Mouse (Mus musculus) forebrain, embryonic 14.5 days (tissue): ENCODE results near the gene Aif1. TPM values are rescaled to one million over a fixed set of nuclear protein-coding genes. Genes with fewer than 3 reads are reported as not detected.

Experiments
- ATAC-seq: fragments of 200-750 bp; cut with Nextera tagmentation; 2 replicates; pipeline ENCODE4 v1.8.0; 2017; ENCODE audit warnings: mild to moderate bottlenecking, moderate library complexity
- DNase-seq: peaks from one replicate; pipeline ENCODE4 v3.0.0-alpha.2; 2015; ENCODE audit warnings: low spot score
- H3K27ac ChIP-seq: fragments of 300-500 bp; sonication (generic); 2 replicates; pipeline ENCODE4 v1.5.1; 2014; ENCODE audit warnings: low read depth, mild to moderate bottlenecking, control low read depth, low read length, moderate library complexity
- H3K27me3 ChIP-seq: fragments of 300-500 bp; sonication (generic); replicated peaks from 2 replicates; pipeline ENCODE4 v1.6.1; 2014; ENCODE audit warnings: low read length, control low read depth, mixed read lengths; ENCODE audit not compliant: control insufficient read depth, insufficient read depth
- H3K36me3 ChIP-seq: fragments of 300-500 bp; sonication (generic); 2 replicates; pipeline ENCODE4 v1.6.1; 2014; ENCODE audit warnings: low read length, control low read depth; ENCODE audit not compliant: control insufficient read depth, insufficient read depth
- H3K4me1 ChIP-seq: fragments of 300-500 bp; sonication (generic); 2 replicates; pipeline ENCODE4 v1.6.1; 2014; ENCODE audit warnings: antibody characterized with exemption, low read length, control low read depth; ENCODE audit not compliant: control insufficient read depth, insufficient read depth
- H3K4me2 ChIP-seq: fragments of 300-500 bp; sonication (generic); 2 replicates; pipeline ENCODE4 v1.6.1; 2014; ENCODE audit warnings: mild to moderate bottlenecking, control low read depth, low read length
- H3K4me3 ChIP-seq: fragments of 300-500 bp; sonication (generic); 2 replicates; pipeline ENCODE4 v1.5.1; 2014; ENCODE audit warnings: low read depth, low read length, control low read depth
- H3K9ac ChIP-seq: fragments of 300-500 bp; sonication (generic); 2 replicates; pipeline ENCODE4 v1.6.1; 2014; ENCODE audit warnings: mild to moderate bottlenecking, low read length, control low read depth, moderate library complexity
- H3K9me3 ChIP-seq: fragments of 300-500 bp; sonication (generic); replicated peaks from 2 replicates; pipeline ENCODE4 v1.6.1; 2016; ENCODE audit warnings: low read length, control low read depth, mixed read lengths; ENCODE audit not compliant: control insufficient read depth
- WGBS: fragments of 180-500 bp; shearing (Covaris S2); extraction: QIAGEN DNeasy Blood & Tissue Kit; methylation state at CpG from one replicate; pipeline ENCODE4 v1.1.7; 2014; 5-methylcytosine and 5-hydroxymethylcytosine counted together
- polyA plus RNA-seq: library from polyadenylated mRNA; unstranded; fragments of >200 nt; fragmentation: Nextera tagmentation; extraction: Ambion mirVana; gene quantifications from 2 replicates; pipeline ENCODE4 v1.2.1, GENCODE M21; 2014

Aif1 gene
- polyA plus RNA-seq, 1 experiment from 2014 or later = 7.3 TPM

DNA sequence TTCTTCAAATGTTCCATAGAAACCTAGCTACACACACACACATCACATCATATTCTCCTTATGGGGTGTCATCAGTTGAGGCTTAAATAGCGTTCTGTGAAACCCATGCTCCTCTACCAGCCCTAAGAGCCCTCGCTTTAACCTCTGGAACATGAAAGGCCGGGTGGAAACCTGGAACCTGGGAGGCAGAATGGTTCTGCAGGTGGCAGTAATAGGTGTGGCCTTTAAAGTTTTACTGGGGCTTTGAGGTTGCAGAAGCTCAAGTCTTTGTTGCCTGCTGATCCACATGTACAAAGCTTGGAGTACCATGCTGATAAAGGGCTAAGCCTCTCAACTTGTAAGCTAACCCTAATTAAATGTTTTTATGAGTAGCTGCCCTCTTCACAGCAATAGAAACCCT lies 28.5 kb downstream of the Aif1 start:
- no peak for DNase-seq
- no peak overlapping the region for H3K27ac ChIP-seq
- 57% methylated on average over 3 of the region's 3 CpGs for WGBS
- no peaks in the 10 kb centered on the region for H3K9me3 ChIP-seq
- no peak overlapping the region for H3K4me3 ChIP-seq
- H3K4me1 ChIP-seq = no peaks in the 10 kb centered on the region
- H3K36me3 ChIP-seq = peaks cover 100% of the 10 kb centered on the region
- H3K4me2 ChIP-seq = no peak overlapping the region
- no peak for ATAC-seq
- H3K27me3 ChIP-seq = no peaks in the 10 kb centered on the region
- H3K9ac ChIP-seq = no peak overlapping the region

GRCm38 (mm10) chr17:35146139-35146538 lies 29.7 kb downstream of the Aif1 start:
- H3K27me3 ChIP-seq = no peaks in the 10 kb centered on the region
- H3K9me3 ChIP-seq = no peaks in the 10 kb centered on the region
- 88% methylated on average over 5 of the region's 5 CpGs for WGBS
- H3K27ac ChIP-seq = no peak overlapping the region
- ATAC-seq (no peak), DNase-seq (no peak)
- no peak overlapping the region for H3K4me2 ChIP-seq
- H3K9ac ChIP-seq = no peak overlapping the region
- peaks cover 100% of the 10 kb centered on the region for H3K36me3 ChIP-seq
- no peak overlapping the region for H3K4me3 ChIP-seq
- no peaks in the 10 kb centered on the region for H3K4me1 ChIP-seq

DNA sequence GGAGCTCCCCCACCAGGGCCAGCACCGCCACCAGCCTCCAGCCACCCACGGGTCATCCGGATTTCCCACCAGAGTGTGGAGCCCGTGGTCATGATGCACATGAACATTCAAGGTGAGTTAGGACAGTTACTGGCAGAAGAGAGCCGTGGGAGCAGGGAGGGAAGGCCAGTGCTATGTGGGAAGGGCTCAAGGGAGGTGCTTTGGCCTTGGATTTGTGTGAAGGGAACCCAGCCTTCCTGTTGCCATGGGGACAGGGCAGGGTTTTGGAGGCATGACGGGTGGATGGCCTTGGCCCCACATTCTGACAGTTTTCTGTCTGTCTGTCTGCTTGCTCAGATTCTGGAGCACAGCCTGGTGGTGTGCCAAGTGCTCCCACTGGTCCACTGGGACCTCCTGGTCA lies 33.9 kb downstream of the Aif1 start:
- no peak for DNase-seq
- H3K4me2 ChIP-seq = no peak overlapping the region
- no peak overlapping the region for H3K27ac ChIP-seq
- H3K4me1 ChIP-seq = peaks cover 4% of the 10 kb centered on the region; the same call in 1 of the 2 replicates
- H3K36me3 ChIP-seq = peaks cover 89% of the 10 kb centered on the region
- WGBS = 92% methylated on average over 6 of the region's 6 CpGs
- no peaks in the 10 kb centered on the region for H3K9me3 ChIP-seq
- ATAC-seq = no peak
- H3K9ac ChIP-seq = no peak overlapping the region
- no peaks in the 10 kb centered on the region for H3K27me3 ChIP-seq
- no peak overlapping the region for H3K4me3 ChIP-seq

DNA sequence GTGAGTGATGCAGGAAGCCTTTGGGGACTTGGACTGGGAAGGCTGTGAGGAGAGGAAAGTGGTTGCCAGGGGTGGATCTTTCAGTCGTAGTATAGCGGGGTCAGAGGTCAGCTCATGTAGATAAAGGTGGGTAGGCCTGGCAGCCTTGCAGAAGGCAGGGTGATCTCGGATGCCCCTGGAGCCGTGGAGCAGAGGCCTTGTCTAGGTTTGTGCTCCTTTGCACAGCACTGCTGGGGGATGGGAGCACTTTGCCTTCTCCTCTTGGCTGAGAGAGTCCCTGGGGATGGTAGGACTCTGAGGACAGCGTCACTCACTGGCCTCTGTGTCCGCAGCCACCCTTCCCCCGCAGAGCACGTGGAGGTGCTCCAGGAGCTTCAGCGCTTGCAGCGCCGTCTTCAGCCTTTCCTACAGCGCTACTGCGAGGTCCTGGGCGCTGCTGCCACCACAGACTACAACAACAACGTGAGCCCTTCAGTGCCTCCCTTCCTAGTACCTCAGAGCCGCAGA lies 35.3 kb downstream of the Aif1 start:
- Histone ChIP-seq H3K36me3 (peaks cover 74% of the 10 kb centered on the region), H3K9ac (no peak overlapping the region), H3K27me3 (no peaks in the 10 kb centered on the region), H3K27ac (no peak overlapping the region), H3K9me3 (no peaks in the 10 kb centered on the region), H3K4me2 (no peak overlapping the region), H3K4me1 (peaks cover 9% of the 10 kb centered on the region), H3K4me3 (no peak overlapping the region)
- DNase-seq = no peak
- WGBS = 81% methylated on average over 16 of the region's 16 CpGs
- ATAC-seq = no peak

- peaks cover 62% of the 10 kb centered on the region for H3K36me3 ChIP-seq
- no peak for ATAC-seq
These were observed 36.6 kb downstream of the Aif1 start for GRCm38 (mm10) chr17:35139269-35139668.

GRCm38 (mm10) chr17:35135591-35136320 lies 40.1 kb downstream of the Aif1 start:
- peak; percentile 59 for ATAC-seq
- Histone ChIP-seq H3K36me3 (peaks cover 26% of the 10 kb centered on the region), H3K9me3 (no peaks in the 10 kb centered on the region), H3K27me3 (no peaks in the 10 kb centered on the region), H3K27ac (peak overlapping the region; percentile 89), H3K4me3 (peak overlapping the region; percentile 74), H3K4me1 (peaks cover 9% of the 10 kb centered on the region), H3K9ac (peak overlapping the region; percentile 91), H3K4me2 (peak overlapping the region; percentile 93)
- DNase-seq = no peak
- WGBS = under 1% methylated on average over 43 of the region's 43 CpGs

More at GRCm38 (mm10) chr17:35139269-35139668, 36.6 kb downstream of the Aif1 start:
- Histone ChIP-seq H3K9me3 (no peaks in the 10 kb centered on the region), H3K27me3 (no peaks in the 10 kb centered on the region), H3K4me1 (peaks cover 9% of the 10 kb centered on the region), H3K4me3 (no peak overlapping the region), H3K9ac (no peak overlapping the region), H3K27ac (no peak overlapping the region), H3K4me2 (no peak overlapping the region)
- no peak for DNase-seq
- 86% methylated on average over 3 of the region's 3 CpGs for WGBS

GRCm38 (mm10) chr17:35134801-35135590 lies 40.9 kb downstream of the Aif1 start, which contains the start of gene Bag6:
Gene Bag6, plus strand, starts transcription at chr17:35135178.
- peak; percentile 95 for ATAC-seq
- peak; percentile 97 for DNase-seq
- Histone ChIP-seq H3K27ac (peak within 1 kb of the TSS; percentile 89), H3K4me3 (peak within 1 kb of the TSS; percentile 74), H3K27me3 (no peaks in the 10 kb centered on the region), H3K36me3 (peaks cover 23% of the 10 kb centered on the region), H3K9ac (peak within 1 kb of the TSS; percentile 91), H3K9me3 (no peaks in the 10 kb centered on the region), H3K4me1 (peaks cover 9% of the 10 kb centered on the region), H3K4me2 (peak within 1 kb of the TSS; percentile 93)
- WGBS = under 1% methylated on average over 66 of the region's 66 CpGs

DNA sequence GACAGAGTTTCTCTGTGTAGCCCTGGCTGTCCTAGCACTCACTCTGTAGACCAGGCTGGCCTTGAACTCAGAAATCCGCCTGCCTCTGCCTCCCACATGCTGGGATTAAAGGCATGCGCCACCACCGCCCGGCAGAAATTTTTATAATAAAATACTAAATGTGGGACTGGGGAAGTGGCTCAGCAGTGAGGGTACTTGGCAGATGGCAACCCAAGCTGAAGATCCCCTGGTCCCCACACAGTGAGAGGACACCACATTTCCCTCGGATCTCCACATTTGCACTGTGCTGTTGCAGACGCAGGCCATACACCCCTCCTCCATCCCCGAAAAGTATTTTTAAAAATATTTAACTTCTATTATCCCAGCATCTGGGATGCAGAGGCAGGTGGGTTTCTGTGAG lies 42.4 kb downstream of the Aif1 start:
- no peak overlapping the region for H3K27ac ChIP-seq
- no peak for ATAC-seq
- no peak overlapping the region for H3K4me2 ChIP-seq
- DNase-seq = no peak
- WGBS = 96% methylated on average over 7 of the region's 7 CpGs
- no peak overlapping the region for H3K4me3 ChIP-seq
- peaks cover 9% of the 10 kb centered on the region for H3K36me3 ChIP-seq
- peaks cover 9% of the 10 kb centered on the region for H3K4me1 ChIP-seq
- H3K9ac ChIP-seq = no peak overlapping the region
- H3K9me3 ChIP-seq = no peaks in the 10 kb centered on the region
- no peaks in the 10 kb centered on the region for H3K27me3 ChIP-seq
